Mouse (Mus musculus): ENCODE measurements at regions not wholly inside any gene's neighbourhood (a gene's known extent, or its start where the extent isn't known, plus 50 kb on each side); places are given as distances from the start of the nearest gene placed in this dataset.

GRCm38 (mm10) chr15:72341991-72342390 lies 1492.4 kb upstream of the Gm6569 start:
- no peak for TF ChIP-seq CTCF (IDR thresholded peaks at IDR 0.05)
- Histone ChIP-seq H3K27me3 (ENCODE audit: insufficient read depth, low read length) (no peaks in the 10 kb centered on the region), H3K4me2 (ENCODE audit: low read depth, low read length, poor library complexity, severe bottlenecking) (no peak overlapping the region), H3K9ac (replicated peaks; ENCODE audit: low read length, poor library complexity, severe bottlenecking) (no peak overlapping the region), H3K4me3 (ENCODE audit: low read depth, low read length) (no peak overlapping the region), H3K9me3 (ENCODE audit: low read length) (no peaks in the 10 kb centered on the region), H3K27ac (ENCODE audit: low read depth, low read length) (no peak overlapping the region), H3K36me3 (ENCODE audit: insufficient read depth, low read length) (no peaks in the 10 kb centered on the region), H3K4me1 (ENCODE audit: insufficient read depth, low read length) (no peaks in the 10 kb centered on the region)
- DNase-seq (ENCODE audit: low spot score), result no peak
- no peak for ATAC-seq (ENCODE audit: low FRiP score)
- 74% methylated on average over 2 of the region's 2 CpGs for WGBS

- no peaks in the 10 kb centered on the region for H3K9me3 ChIP-seq (ENCODE audit: low read length)
- DNase-seq (ENCODE audit: low spot score) (no peak), ATAC-seq (ENCODE audit: low FRiP score) (no peak)
- H3K27ac ChIP-seq (ENCODE audit: low read depth, low read length), result no peak overlapping the region
- no peaks in the 10 kb centered on the region for H3K4me1 ChIP-seq (ENCODE audit: insufficient read depth, low read length)
- no peak for TF ChIP-seq CTCF (IDR thresholded peaks at IDR 0.05)
- no peak overlapping the region for H3K9ac ChIP-seq (replicated peaks; ENCODE audit: low read length, poor library complexity, severe bottlenecking)
- no peak overlapping the region for H3K4me2 ChIP-seq (ENCODE audit: low read depth, low read length, poor library complexity, severe bottlenecking)
- WGBS, result 79% methylated on average over 4 of the region's 4 CpGs
- H3K4me3 ChIP-seq (ENCODE audit: low read depth, low read length), result no peak overlapping the region
- H3K36me3 ChIP-seq (ENCODE audit: insufficient read depth, low read length), result no peaks in the 10 kb centered on the region
- no peaks in the 10 kb centered on the region for H3K27me3 ChIP-seq (ENCODE audit: insufficient read depth, low read length)
Observed at GRCm38 (mm10) chr15:72342504-72342903, 1491.9 kb upstream of the Gm6569 start.

GRCm38 (mm10) chr15:72343794-72344193 lies 1490.6 kb upstream of the Gm6569 start:
- H3K4me1 ChIP-seq (ENCODE audit: insufficient read depth, low read length), result no peaks in the 10 kb centered on the region
- DNase-seq (ENCODE audit: low spot score), result no peak
- no peak overlapping the region for H3K4me2 ChIP-seq (ENCODE audit: low read depth, low read length, poor library complexity, severe bottlenecking)
- H3K9me3 ChIP-seq (ENCODE audit: low read length), result no peaks in the 10 kb centered on the region
- H3K9ac ChIP-seq (replicated peaks; ENCODE audit: low read length, poor library complexity, severe bottlenecking), result no peak overlapping the region
- no peaks in the 10 kb centered on the region for H3K36me3 ChIP-seq (ENCODE audit: insufficient read depth, low read length)
- ATAC-seq (ENCODE audit: low FRiP score), result no peak
- no peak for TF ChIP-seq CTCF (IDR thresholded peaks at IDR 0.05)
- no peak overlapping the region for H3K4me3 ChIP-seq (ENCODE audit: low read depth, low read length)
- no peaks in the 10 kb centered on the region for H3K27me3 ChIP-seq (ENCODE audit: insufficient read depth, low read length)
- H3K27ac ChIP-seq (ENCODE audit: low read depth, low read length), result no peak overlapping the region

GRCm38 (mm10) chr15:72353371-72353770 lies 1481.0 kb upstream of the Gm6569 start:
- Histone ChIP-seq H3K9me3 (ENCODE audit: low read length) (no peaks in the 10 kb centered on the region), H3K36me3 (ENCODE audit: insufficient read depth, low read length) (no peaks in the 10 kb centered on the region), H3K4me3 (ENCODE audit: low read depth, low read length) (no peak overlapping the region), H3K9ac (replicated peaks; ENCODE audit: low read length, poor library complexity, severe bottlenecking) (no peak overlapping the region), H3K4me2 (ENCODE audit: low read depth, low read length, poor library complexity, severe bottlenecking) (no peak overlapping the region), H3K27me3 (ENCODE audit: insufficient read depth, low read length) (no peaks in the 10 kb centered on the region), H3K27ac (ENCODE audit: low read depth, low read length) (no peak overlapping the region), H3K4me1 (ENCODE audit: insufficient read depth, low read length) (no peaks in the 10 kb centered on the region)
- no peak for DNase-seq (ENCODE audit: low spot score)
- WGBS, result 89% methylated on average over 4 of the region's 4 CpGs
- no peak for TF ChIP-seq CTCF (IDR thresholded peaks at IDR 0.05)
- no peak for ATAC-seq (ENCODE audit: low FRiP score)

- no peak overlapping the region for H3K9ac ChIP-seq (replicated peaks; ENCODE audit: low read length, poor library complexity, severe bottlenecking)
- H3K36me3 ChIP-seq (ENCODE audit: insufficient read depth, low read length), result no peaks in the 10 kb centered on the region
- no peak for ATAC-seq (ENCODE audit: low FRiP score)
- H3K9me3 ChIP-seq (ENCODE audit: low read length), result no peaks in the 10 kb centered on the region
- no peak for TF ChIP-seq CTCF (IDR thresholded peaks at IDR 0.05)
- no peaks in the 10 kb centered on the region for H3K27me3 ChIP-seq (ENCODE audit: insufficient read depth, low read length)
- H3K4me2 ChIP-seq (ENCODE audit: low read depth, low read length, poor library complexity, severe bottlenecking), result no peak overlapping the region
- no peak for DNase-seq (ENCODE audit: low spot score)
- H3K4me1 ChIP-seq (ENCODE audit: insufficient read depth, low read length), result 0 out of 2 replicates have a peak, but pooled peaks cover 4% of the 10 kb centered on the region
- H3K4me3 ChIP-seq (ENCODE audit: low read depth, low read length), result no peak overlapping the region
- H3K27ac ChIP-seq (ENCODE audit: low read depth, low read length), result no peak overlapping the region
Observed at GRCm38 (mm10) chr15:72355626-72356025, 1478.7 kb upstream of the Gm6569 start.

GRCm38 (mm10) chr15:72359636-72360035 lies 1474.7 kb upstream of the Gm6569 start:
- no peak for ATAC-seq (ENCODE audit: low FRiP score)
- no peaks in the 10 kb centered on the region for H3K27me3 ChIP-seq (ENCODE audit: insufficient read depth, low read length)
- no peak for TF ChIP-seq CTCF (IDR thresholded peaks at IDR 0.05)
- H3K9ac ChIP-seq (replicated peaks; ENCODE audit: low read length, poor library complexity, severe bottlenecking), result no peak overlapping the region
- 0 out of 2 replicates have a peak, but pooled peaks cover 4% of the 10 kb centered on the region for H3K4me1 ChIP-seq (ENCODE audit: insufficient read depth, low read length)
- no peaks in the 10 kb centered on the region for H3K9me3 ChIP-seq (ENCODE audit: low read length)
- no peak overlapping the region for H3K4me3 ChIP-seq (ENCODE audit: low read depth, low read length)
- H3K27ac ChIP-seq (ENCODE audit: low read depth, low read length), result no peak overlapping the region
- no peaks in the 10 kb centered on the region for H3K36me3 ChIP-seq (ENCODE audit: insufficient read depth, low read length)
- WGBS, result 80% methylated on average over 6 of the region's 6 CpGs
- DNase-seq (ENCODE audit: low spot score), result no peak
- no peak overlapping the region for H3K4me2 ChIP-seq (ENCODE audit: low read depth, low read length, poor library complexity, severe bottlenecking)
